Mouse (Mus musculus): ENCODE results near the gene Polr3gl. TPM values are rescaled to one million over a fixed set of nuclear protein-coding genes. Genes with fewer than 3 reads are reported as not detected.

Gene Polr3gl
- polyA plus RNA-seq, 1 experiment, result 44.5 TPM

DNA sequence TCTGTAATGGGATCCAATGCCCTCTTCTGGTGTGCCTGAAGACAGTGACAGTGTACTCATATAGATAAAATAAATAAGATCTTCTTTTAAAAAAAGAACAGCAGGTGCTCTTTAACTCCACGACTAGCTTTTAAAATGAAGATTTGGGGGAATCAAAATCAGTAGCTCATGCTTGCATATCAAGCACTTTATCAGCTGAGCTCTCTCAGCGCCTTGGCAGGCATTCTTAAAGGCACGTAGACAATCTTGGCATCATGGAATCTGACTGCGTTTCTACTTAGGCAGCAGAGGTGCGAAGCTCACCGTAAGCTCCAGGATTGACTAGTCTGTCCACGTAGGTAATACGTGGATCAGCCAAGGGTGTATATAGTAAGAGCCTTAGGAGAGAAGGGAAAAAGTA lies 51.4 kb downstream of the Polr3gl start:
- no peak overlapping the region for H3K4me3 ChIP-seq (ENCODE audit: insufficient read depth, low read length)
- no peaks in the 10 kb centered on the region for H3K4me1 ChIP-seq (ENCODE audit: control insufficient read depth, insufficient read depth, low read length)
- no peak for TF ChIP-seq CTCF (IDR thresholded peaks at IDR 0.05; ENCODE audit: extremely low read depth, insufficient read depth, low read length)
- TF ChIP-seq POLR2A (IDR thresholded peaks at IDR 0.05; ENCODE audit: extremely low read depth, insufficient read depth, low read length), result no peak
- no peak overlapping the region for H3K27ac ChIP-seq (ENCODE audit: insufficient read depth, low read length)

DNA sequence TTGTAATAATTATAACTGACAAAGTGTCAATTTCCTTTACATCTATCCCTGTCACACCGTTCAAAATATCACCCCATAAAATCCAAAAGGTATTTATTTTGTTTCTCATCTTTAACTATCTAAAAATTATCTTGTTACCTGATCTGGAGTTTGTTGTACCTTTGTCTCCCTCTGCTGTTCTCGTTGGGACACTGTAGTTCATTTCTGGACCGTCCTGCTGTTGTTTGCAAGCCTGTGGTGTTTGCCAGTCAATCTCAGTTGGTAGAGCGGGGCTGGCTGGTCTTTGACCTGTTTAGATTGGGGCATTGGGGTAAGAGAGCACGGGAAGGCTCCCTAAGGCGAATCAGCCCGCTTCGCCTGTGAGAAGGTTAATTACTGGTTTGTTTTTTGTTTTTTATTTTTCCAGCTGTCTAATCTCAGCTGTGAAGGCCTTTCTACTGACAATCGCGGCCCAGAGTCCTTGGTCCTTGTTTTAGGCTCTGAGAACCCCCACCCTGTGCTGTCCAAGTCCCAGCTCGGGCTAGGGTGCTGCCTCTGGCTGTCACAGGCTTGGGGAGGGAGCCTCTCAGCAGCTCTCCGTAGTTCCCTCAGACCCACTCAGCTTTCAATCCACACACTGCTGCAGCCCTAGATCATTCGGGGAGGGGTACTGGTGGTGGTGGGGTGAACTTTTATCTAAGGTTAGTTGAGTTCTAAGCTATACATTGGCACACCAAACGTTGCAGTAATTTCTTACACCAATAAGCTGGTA lies 52.5 kb downstream of the Polr3gl start:
- Histone ChIP-seq H3K27ac (ENCODE audit: insufficient read depth, low read length) (no peak overlapping the region), H3K4me1 (ENCODE audit: control insufficient read depth, insufficient read depth, low read length) (no peaks in the 10 kb centered on the region), H3K4me3 (ENCODE audit: insufficient read depth, low read length) (no peak overlapping the region)
- TF ChIP-seq POLR2A (IDR thresholded peaks at IDR 0.05; ENCODE audit: extremely low read depth, insufficient read depth, low read length) (no peak), CTCF (IDR thresholded peaks at IDR 0.05; ENCODE audit: extremely low read depth, insufficient read depth, low read length) (peak; percentile 44)

DNA sequence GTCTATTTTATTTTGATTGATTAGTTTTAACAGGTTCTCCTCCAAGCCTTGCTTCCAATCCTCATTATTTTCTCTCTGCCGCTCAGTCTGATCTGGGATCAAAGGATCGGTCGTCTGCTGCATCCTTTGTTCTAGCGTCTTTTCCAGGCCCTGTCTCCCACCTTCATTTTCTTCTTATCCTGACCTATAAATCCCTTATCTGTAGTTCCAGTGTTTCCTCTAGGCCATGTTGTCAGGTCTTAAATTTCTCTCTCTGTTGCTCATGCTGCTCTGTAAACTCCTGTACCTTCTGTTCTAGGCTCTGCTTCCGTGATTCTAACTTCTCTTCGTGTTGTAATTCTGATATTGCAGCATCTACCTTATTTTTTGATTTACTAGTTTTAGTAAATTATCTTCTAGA lies 53.2 kb downstream of the Polr3gl start:
- Histone ChIP-seq H3K4me1 (ENCODE audit: control insufficient read depth, insufficient read depth, low read length) (no peaks in the 10 kb centered on the region), H3K27ac (ENCODE audit: insufficient read depth, low read length) (no peak overlapping the region), H3K4me3 (ENCODE audit: insufficient read depth, low read length) (no peak overlapping the region)
- TF ChIP-seq POLR2A (IDR thresholded peaks at IDR 0.05; ENCODE audit: extremely low read depth, insufficient read depth, low read length) (no peak), CTCF (IDR thresholded peaks at IDR 0.05; ENCODE audit: extremely low read depth, insufficient read depth, low read length) (no peak)

DNA sequence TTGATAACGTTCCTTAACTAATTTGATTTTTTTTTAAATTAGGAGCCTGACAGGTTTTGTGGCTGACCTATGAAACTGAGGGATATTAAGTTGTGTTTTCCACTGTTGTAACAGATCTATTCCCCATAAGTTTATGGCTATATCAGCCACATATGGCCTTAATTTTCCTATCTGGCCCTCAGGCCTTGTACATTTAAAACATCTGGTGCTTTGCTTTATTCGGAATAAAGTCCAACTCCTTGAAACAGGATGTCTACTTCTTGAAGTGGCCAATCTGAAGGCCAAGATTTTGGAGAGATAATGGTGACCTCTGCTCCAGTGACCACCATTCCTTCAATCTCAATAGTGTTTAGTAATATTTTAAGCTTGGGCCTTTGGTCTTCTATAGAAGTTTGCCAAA lies 54.7 kb downstream of the Polr3gl start:
- TF ChIP-seq CTCF (IDR thresholded peaks at IDR 0.05; ENCODE audit: extremely low read depth, insufficient read depth, low read length) (no peak), POLR2A (IDR thresholded peaks at IDR 0.05; ENCODE audit: extremely low read depth, insufficient read depth, low read length) (no peak)
- Histone ChIP-seq H3K27ac (ENCODE audit: insufficient read depth, low read length) (no peak overlapping the region), H3K4me1 (ENCODE audit: control insufficient read depth, insufficient read depth, low read length) (no peaks in the 10 kb centered on the region), H3K4me3 (ENCODE audit: insufficient read depth, low read length) (no peak overlapping the region)

DNA sequence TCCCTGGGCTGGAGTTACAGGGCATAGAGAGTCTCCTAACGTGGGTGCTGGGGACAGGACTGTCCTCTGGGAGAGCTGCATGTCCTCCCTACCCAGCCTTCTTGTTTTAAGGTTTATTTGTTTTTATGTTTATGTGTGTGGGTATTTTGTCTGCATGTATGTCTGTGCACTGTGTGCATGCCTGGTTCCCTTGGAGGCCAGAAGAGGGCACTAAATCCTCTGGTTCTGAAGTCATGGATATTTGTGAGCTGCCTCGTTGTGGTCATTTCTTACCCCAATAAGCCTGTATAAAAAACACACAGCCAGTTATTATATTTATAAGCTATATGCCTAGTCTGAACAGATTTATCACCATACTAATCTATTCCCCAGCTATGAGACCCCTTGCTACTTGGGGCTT lies 59.7 kb downstream of the Polr3gl start:
- no peaks in the 10 kb centered on the region for H3K4me1 ChIP-seq (ENCODE audit: control insufficient read depth, insufficient read depth, low read length)
- TF ChIP-seq POLR2A (IDR thresholded peaks at IDR 0.05; ENCODE audit: extremely low read depth, insufficient read depth, low read length) (no peak), CTCF (IDR thresholded peaks at IDR 0.05; ENCODE audit: extremely low read depth, insufficient read depth, low read length) (no peak)
- H3K4me3 ChIP-seq (ENCODE audit: insufficient read depth, low read length), result no peak overlapping the region
- H3K27ac ChIP-seq (ENCODE audit: insufficient read depth, low read length), result no peak overlapping the region

DNA sequence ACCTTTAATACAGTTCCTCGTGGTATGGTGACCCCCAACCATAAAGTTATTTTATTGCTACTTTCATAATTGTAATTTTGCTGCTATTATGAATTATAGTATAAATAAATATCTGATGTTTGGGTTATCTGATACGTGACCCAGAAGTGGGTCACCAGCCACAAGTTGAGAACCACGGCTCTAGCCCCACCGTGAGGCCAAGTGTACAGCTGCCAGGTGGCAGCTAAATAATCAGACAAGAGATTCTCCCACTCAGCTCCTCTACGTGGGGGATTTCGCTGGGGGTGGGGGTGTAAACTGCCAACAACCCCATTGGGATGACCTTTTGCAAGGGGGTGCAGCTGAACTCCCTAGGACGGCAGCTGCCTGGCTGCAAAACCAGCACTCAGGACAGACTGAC lies 61.9 kb downstream of the Polr3gl start:
- no peak overlapping the region for H3K27ac ChIP-seq (ENCODE audit: insufficient read depth, low read length)
- no peak for TF ChIP-seq POLR2A (IDR thresholded peaks at IDR 0.05; ENCODE audit: extremely low read depth, insufficient read depth, low read length)
- no peaks in the 10 kb centered on the region for H3K4me1 ChIP-seq (ENCODE audit: control insufficient read depth, insufficient read depth, low read length)
- no peak overlapping the region for H3K4me3 ChIP-seq (ENCODE audit: insufficient read depth, low read length)

DNA sequence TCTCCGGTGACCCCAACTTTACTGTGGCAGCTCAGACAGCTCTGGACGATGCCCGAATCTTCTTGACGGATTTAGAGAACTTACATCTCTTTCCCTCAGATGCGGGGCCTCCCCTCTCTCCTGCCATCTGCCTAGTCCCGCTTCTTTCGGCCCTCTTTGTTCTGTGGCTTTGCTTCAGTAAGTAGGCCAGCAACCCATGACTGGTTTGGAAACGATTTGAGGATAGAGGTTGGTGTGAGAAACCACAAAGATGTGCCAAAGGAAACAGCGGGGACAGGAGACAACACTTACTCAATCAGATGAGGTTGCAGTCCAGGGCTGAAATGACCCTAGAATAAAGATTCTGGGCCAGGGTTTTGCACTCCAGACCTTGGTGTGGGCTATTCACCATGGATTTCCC lies 65.5 kb downstream of the Polr3gl start:
- TF ChIP-seq CTCF (IDR thresholded peaks at IDR 0.05; ENCODE audit: extremely low read depth, insufficient read depth, low read length) (no peak), POLR2A (IDR thresholded peaks at IDR 0.05; ENCODE audit: extremely low read depth, insufficient read depth, low read length) (no peak)
- H3K4me1 ChIP-seq (ENCODE audit: control insufficient read depth, insufficient read depth, low read length), result peaks cover 3% of the 10 kb centered on the region
- H3K27ac ChIP-seq (ENCODE audit: insufficient read depth, low read length), result no peak overlapping the region
- H3K4me3 ChIP-seq (ENCODE audit: insufficient read depth, low read length), result no peak overlapping the region

Other genes with a start within 250 kb of the Polr3gl start
- not detected in 2 replicates for gene BC107364, start 141.9 kb downstream of the Polr3gl start, polyA plus RNA-seq (2012; rRNA removed)
- gene Hfe2, start 69.0 kb downstream of the Polr3gl start, polyA plus RNA-seq (2012; rRNA removed), result 1.4 and 1.5 TPM in 2 replicates
- 31.4 and 38.5 TPM in 2 replicates for gene Txnip, start 36.2 kb downstream of the Polr3gl start, polyA plus RNA-seq (2012; rRNA removed)
- gene Gm16253, start 17.2 kb downstream of the Polr3gl start, polyA plus RNA-seq (2012; rRNA removed), result not detected in 2 replicates
- gene Ankrd34a, start 2.5 kb upstream of the Polr3gl start, polyA plus RNA-seq (2012; rRNA removed), result 61.6 and 61.9 TPM in 2 replicates
- gene Lix1l, start 7.0 kb upstream of the Polr3gl start, polyA plus RNA-seq (2012; rRNA removed), result 20.9 and 22.7 TPM in 2 replicates
- 33.9 and 38.0 TPM in 2 replicates for gene Rbm8a, start 35.8 kb upstream of the Polr3gl start, polyA plus RNA-seq (2012; rRNA removed)
- 62.8 and 66.9 TPM in 2 replicates for gene Pex11b, start 41.2 kb upstream of the Polr3gl start, polyA plus RNA-seq (2012; rRNA removed)
- gene Gm42957, start 41.3 kb upstream of the Polr3gl start, polyA plus RNA-seq (2012; rRNA removed), result 0.13 and 0.21 TPM in 2 replicates
- 2.9 and 3.9 TPM in 2 replicates for gene Itga10, start 51.4 kb upstream of the Polr3gl start, polyA plus RNA-seq (2012; rRNA removed)
- 7.8 and 8.5 TPM in 2 replicates for gene Ankrd35, start 76.0 kb upstream of the Polr3gl start, polyA plus RNA-seq (2012; rRNA removed)
- 24.6 and 25.4 TPM in 2 replicates for gene Pias3, start 102.2 kb upstream of the Polr3gl start, polyA plus RNA-seq (2012; rRNA removed)
- gene Nudt17, start 114.4 kb upstream of the Polr3gl start, polyA plus RNA-seq (2012; rRNA removed), result 16.8 and 19.6 TPM in 2 replicates
- 35.3 and 36.5 TPM in 2 replicates for gene Polr3c, start 133.4 kb upstream of the Polr3gl start, polyA plus RNA-seq (2012; rRNA removed)
- 52.3 and 54.9 TPM in 2 replicates for gene Rnf115, start 133.5 kb upstream of the Polr3gl start, polyA plus RNA-seq (2012; rRNA removed)
- gene Pdzk1, start 235.1 kb upstream of the Polr3gl start, polyA plus RNA-seq (2012; rRNA removed), result 0.17 and 0.19 TPM in 2 replicates
- 0.06 TPM in 1 of 2 replicates, not detected in the other for gene Cd160, start 235.2 kb upstream of the Polr3gl start, polyA plus RNA-seq (2012; rRNA removed)